ENCODE assay signal across 8 mouse cellular contexts in the genomic region with DNA sequence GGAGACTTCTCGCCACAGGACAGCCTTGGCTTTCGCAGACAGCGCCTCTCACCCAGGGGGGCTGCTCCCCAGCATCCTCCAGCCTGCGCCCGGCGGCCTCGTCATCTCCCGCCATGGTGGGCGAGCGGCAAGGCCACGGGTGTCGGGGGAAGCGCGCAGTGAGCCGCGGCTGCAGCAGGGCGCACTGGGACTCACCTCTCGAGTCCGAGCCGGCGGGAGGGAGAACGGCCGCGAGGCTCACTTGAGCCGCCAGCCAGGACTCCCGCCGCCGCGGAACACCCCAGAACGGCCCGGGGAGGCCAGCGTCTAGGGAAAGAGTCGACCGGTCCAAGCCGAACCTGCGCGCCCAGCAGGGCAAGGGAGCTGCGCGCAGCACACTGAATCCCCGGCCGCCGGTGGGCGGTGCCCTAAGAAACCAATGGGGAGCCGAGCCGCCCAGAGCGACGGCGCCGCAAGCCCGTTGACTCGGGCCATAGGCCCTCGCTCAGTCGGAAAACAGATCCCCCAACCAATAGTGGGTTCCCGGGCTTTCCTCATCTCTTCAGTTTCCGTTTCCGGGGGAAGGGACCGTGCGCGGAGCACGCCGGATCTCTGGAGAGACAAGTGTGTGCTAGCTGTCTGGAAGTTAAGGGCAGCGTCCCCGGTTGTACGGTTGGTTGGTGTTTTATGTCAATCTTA. TPM values are rescaled to one million over a fixed set of nuclear protein-coding genes. Genes with fewer than 3 reads are reported as not detected.
DNase-seq lines count a peak whose midpoint lies in the region; ATAC-seq lines count a peak whose summit lies in the region.

A gene (minus strand): TSS at position 533 of the 678 bp plus-strand sequence.

- WGBS in heart, embryonic 13.5 days: under 1% methylated on average over 64 of the region's 64 CpGs
- under 1% methylated on average over 64 of the region's 64 CpGs for WGBS in liver, embryonic 12.5 days (ENCODE audit: insufficient replicate concordance)
- WGBS in stomach, embryonic 15.5 days: under 1% methylated on average over 64 of the region's 64 CpGs

- peak within 1 kb of the TSS; percentile 95 for H3K9ac ChIP-seq in heart, embryonic 13.5 days
- peak within 1 kb of the TSS; percentile 97 for H3K9ac ChIP-seq in liver, embryonic 12.5 days
- H3K9ac ChIP-seq in stomach, embryonic 15.5 days: peak within 1 kb of the TSS; percentile 72

- H3K4me1 ChIP-seq in brown adipose tissue, adult 24 weeks (ENCODE audit: control insufficient read depth, insufficient read depth, insufficient read length, low read length): peaks cover 4% of the 10 kb centered on the region; the same call in 1 of the 2 replicates
- H3K4me1 ChIP-seq in heart, embryonic 13.5 days: peaks cover 20% of the 10 kb centered on the region
- H3K4me1 ChIP-seq in liver, embryonic 12.5 days: peaks cover 32% of the 10 kb centered on the region
- no peaks in the 10 kb centered on the region for H3K4me1 ChIP-seq in stomach, embryonic 15.5 days

- H3K4me2 ChIP-seq in heart, embryonic 13.5 days: peak within 1 kb of the TSS; percentile 88
- peak within 1 kb of the TSS; percentile 75 for H3K4me2 ChIP-seq in liver, embryonic 12.5 days
- H3K4me2 ChIP-seq in stomach, embryonic 15.5 days: peak within 1 kb of the TSS; percentile 61

- no peak within 1 kb of the TSS for H3K27ac ChIP-seq in brown adipose tissue, adult 24 weeks (replicated peaks; ENCODE audit: low read depth, low read length)
- peak within 1 kb of the TSS; percentile 86 for H3K27ac ChIP-seq in heart, embryonic 13.5 days (replicated peaks)
- peak within 1 kb of the TSS; percentile 94 for H3K27ac ChIP-seq in liver, embryonic 12.5 days
- H3K27ac ChIP-seq in stomach, embryonic 15.5 days: peak within 1 kb of the TSS; percentile 80; the same call in 1 of the 2 replicates

- H3K36me3 ChIP-seq in heart, embryonic 13.5 days: peaks cover 47% of the 10 kb centered on the region
- H3K36me3 ChIP-seq in liver, embryonic 12.5 days: peaks cover 51% of the 10 kb centered on the region
- H3K36me3 ChIP-seq in stomach, embryonic 15.5 days: peaks cover 10% of the 10 kb centered on the region; the same call in 1 of the 2 replicates

- peaks cover 38% of the 10 kb centered on the region for H3K9me3 ChIP-seq in heart, embryonic 13.5 days
- H3K9me3 ChIP-seq in liver, embryonic 12.5 days (replicated peaks): peaks cover 34% of the 10 kb centered on the region
- H3K9me3 ChIP-seq in stomach, embryonic 15.5 days: peaks cover 15% of the 10 kb centered on the region; the same call in 1 of the 2 replicates

- ATAC-seq in heart, embryonic 13.5 days (ENCODE audit: extremely low read depth, insufficient number of reproducible peaks, low FRiP score, low TSS enrichment): peak; percentile 96
- peak; percentile 94 for ATAC-seq in liver, embryonic 12.5 days
- peak; percentile 99 for ATAC-seq in stomach, embryonic 15.5 days (ENCODE audit: insufficient read depth, low FRiP score, low read depth)

- H3K27me3 ChIP-seq in heart, embryonic 13.5 days (replicated peaks): no peaks in the 10 kb centered on the region
- H3K27me3 ChIP-seq in liver, embryonic 12.5 days (replicated peaks): no peaks in the 10 kb centered on the region
- no peaks in the 10 kb centered on the region for H3K27me3 ChIP-seq in stomach, embryonic 15.5 days (replicated peaks)

- peak; percentile 94 for DNase-seq in CD4-positive, CD25-positive, alpha-beta regulatory T cell, adult 2 months (ENCODE audit: low read depth, low spot score)
- DNase-seq in fat pad, adult 2 months (ENCODE audit: extremely low read depth, low read depth, low spot score): peak; percentile 30
- peak; percentile 94 for DNase-seq in kidney, postnatal 10 days
- peak; percentile 80 to 88 for DNase-seq in natural killer cell, adult 2 months (ENCODE audit: low spot score in 2 of 2)

- peak within 1 kb of the TSS; percentile 80 for H3K4me3 ChIP-seq in brown adipose tissue, adult 24 weeks (ENCODE audit: insufficient read depth, low read depth, low read length)
- peak within 1 kb of the TSS; percentile 99 for H3K4me3 ChIP-seq in heart, embryonic 13.5 days
- H3K4me3 ChIP-seq in liver, embryonic 12.5 days: peak within 1 kb of the TSS; percentile 99
- H3K4me3 ChIP-seq in stomach, embryonic 15.5 days (replicated peaks): peak within 1 kb of the TSS; percentile 77

RNA-seq across cellular contexts. Expression of the gene that starts here (rescaled TPM):
- polyA plus RNA-seq in brown adipose tissue, adult 24 weeks (2012; ENCODE audit: insufficient read depth, insufficient read length, missing spikeins): 13.6 and 18.1 TPM in 2 replicates
- 19.6 and 21.1 TPM in 2 replicates for polyA plus RNA-seq in heart, embryonic 13.5 days (2015; fragmentation: Nextera tagmentation; extraction: Ambion mirVana)
- polyA plus RNA-seq in liver, embryonic 12.5 days (2016; fragmentation: Nextera tagmentation; extraction: Ambion mirVana): 55.9 and 62.2 TPM in 2 replicates
- polyA plus RNA-seq in stomach, embryonic 15.5 days (2015; fragmentation: Nextera tagmentation; extraction: Ambion mirVana): 23.3 and 27.8 TPM in 2 replicates

Comparison
In these comparisons a context has a peak if more than half of its experiments do, and no peak if none do; other contexts are left out.
1. DNase-seq: peak in every context shown above with its lines; median percentile 94 in CD4-positive, CD25-positive, alpha-beta regulatory T cell, adult 2 months; 94 in kidney, postnatal 10 days; 84 in natural killer cell, adult 2 months; 30 in fat pad, adult 2 months.